Mouse (Mus musculus) embryonic fibroblast, embryonic 13.5 days (primary cell): ENCODE measurements at regions not wholly inside any gene's neighbourhood (a gene's known extent, or its start where the extent isn't known, plus 50 kb on each side); places are given as distances from the start of the nearest gene placed in this dataset.

ENCODE experiments used
- H3K27ac ChIP-seq: 2 replicates; pipeline ENCODE4 v1.5.1; 2012; ENCODE audit warnings: low read length, control low read depth, inconsistent platforms; ENCODE audit not compliant: insufficient read depth
- H3K4me1 ChIP-seq: 2 replicates; pipeline ENCODE4 v1.6.1; 2011; ENCODE audit warnings: low read length; ENCODE audit not compliant: control insufficient read depth, insufficient read depth
- H3K4me3 ChIP-seq: 2 replicates; pipeline ENCODE4 v1.5.1; 2011; ENCODE audit warnings: mild to moderate bottlenecking, control low read depth, low read length; ENCODE audit not compliant: insufficient read depth
- CTCF ChIP-seq: IDR thresholded peaks from 2 replicates; pipeline ENCODE4 v1.5.1; 2011; ENCODE audit warnings: mild to moderate bottlenecking, control low read depth, low read length, moderate library complexity, borderline replicate concordance; ENCODE audit not compliant: insufficient read depth
- POLR2A ChIP-seq: IDR thresholded peaks from 2 replicates; pipeline ENCODE4 v1.6.1; 2011; ENCODE audit warnings: low read depth, mild to moderate bottlenecking, control low read depth, low read length, moderate library complexity

DNA sequence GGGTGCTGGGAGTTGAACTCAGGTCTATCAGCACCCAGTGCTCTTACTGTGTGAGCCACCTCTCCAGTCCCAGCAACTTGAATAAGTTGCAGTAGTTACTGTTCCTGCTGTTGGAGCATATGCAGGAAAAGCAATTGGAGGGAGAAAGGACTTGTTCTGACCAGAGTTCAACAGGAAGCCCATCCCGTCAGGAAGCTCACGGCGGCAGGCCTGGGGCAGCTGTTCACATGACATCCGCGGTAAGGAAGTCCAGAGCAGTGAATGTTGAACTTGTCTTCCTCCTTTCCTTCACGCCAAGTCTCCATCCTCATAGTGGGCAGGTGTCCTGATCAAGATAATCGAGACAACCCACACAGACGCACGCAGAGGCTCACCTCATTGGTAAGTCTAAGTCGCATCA, 124.7 kb downstream of the Rpl14 start:
- H3K27ac ChIP-seq: no peak overlapping the region
- H3K4me3 ChIP-seq: no peak overlapping the region
- no peak for TF ChIP-seq CTCF
- peaks cover 5% of the 10 kb centered on the region; the same call in 1 of the 2 replicates for H3K4me1 ChIP-seq

DNA sequence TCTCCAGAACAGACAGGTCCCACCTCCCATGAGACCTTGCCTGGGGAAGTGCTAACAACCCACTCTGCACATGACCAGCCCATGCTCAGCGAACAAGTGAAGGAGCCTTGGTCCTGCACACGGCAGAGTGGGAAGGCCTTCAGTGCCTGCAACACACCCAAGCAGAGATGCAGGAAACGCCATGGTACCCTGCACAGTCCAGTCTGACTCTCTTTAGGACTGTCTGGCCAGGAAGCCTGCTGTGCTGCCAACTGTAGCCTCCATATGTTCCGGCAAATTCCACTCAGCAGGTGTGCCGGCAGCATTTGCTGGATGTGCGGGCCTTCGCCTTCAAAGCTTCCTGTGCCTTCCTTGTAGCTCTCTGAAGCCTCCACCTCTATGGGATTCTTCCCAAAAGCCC, 126.5 kb downstream of the Rpl14 start:
- H3K4me1 ChIP-seq: no peaks in the 10 kb centered on the region
- H3K4me3 ChIP-seq: no peak overlapping the region
- H3K27ac ChIP-seq: no peak overlapping the region
- no peak for TF ChIP-seq CTCF
- TF ChIP-seq POLR2A: no peak

GRCm38 (mm10) chr9:120699781-120700180, 128.5 kb downstream of the Rpl14 start:
- H3K27ac ChIP-seq: no peak overlapping the region
- H3K4me3 ChIP-seq: no peak overlapping the region
- no peaks in the 10 kb centered on the region for H3K4me1 ChIP-seq
- TF ChIP-seq CTCF: no peak
- no peak for TF ChIP-seq POLR2A

- H3K27ac ChIP-seq: no peak overlapping the region
- TF ChIP-seq CTCF (no peak), POLR2A (no peak)
These were observed 131.6 kb downstream of the Rpl14 start for GRCm38 (mm10) chr9:120702836-120703235.

DNA sequence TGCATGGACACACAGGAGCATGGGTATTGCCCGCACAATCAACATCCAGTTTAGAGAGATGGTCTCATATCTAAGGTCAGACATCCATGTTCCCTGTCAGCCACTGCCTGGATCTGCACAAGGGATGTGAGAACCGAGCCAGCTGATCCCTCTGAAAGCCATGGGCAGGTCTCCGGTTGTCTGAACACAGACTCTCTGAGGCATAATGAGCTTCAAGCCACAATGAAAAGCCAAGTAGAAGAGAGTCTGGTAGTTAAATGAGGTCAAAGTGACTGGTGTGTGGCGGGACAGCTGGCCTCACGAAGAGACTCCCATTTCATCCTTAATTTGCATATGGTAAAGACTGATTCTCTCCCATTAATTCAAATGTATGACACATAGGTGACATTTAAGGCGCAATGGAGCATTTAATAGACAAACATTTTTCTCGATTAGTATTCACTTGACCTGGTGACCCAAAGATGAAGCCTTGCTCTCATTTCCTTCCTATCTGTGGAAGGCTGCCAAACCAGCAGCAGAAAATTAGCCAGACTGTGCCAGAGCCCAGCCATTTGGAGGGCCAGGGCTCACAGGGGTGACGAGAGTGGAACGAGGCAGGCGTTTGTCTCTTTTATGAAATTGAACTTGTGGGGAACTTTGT, 132.2 kb downstream of the Rpl14 start:
- no peak overlapping the region for H3K27ac ChIP-seq
- no peak overlapping the region for H3K4me3 ChIP-seq
- H3K4me1 ChIP-seq: peaks cover 1% of the 10 kb centered on the region; the same call in 1 of the 2 replicates
- no peak for TF ChIP-seq POLR2A
- TF ChIP-seq CTCF: no peak

More at GRCm38 (mm10) chr9:120702836-120703235, 131.6 kb downstream of the Rpl14 start:
- H3K4me1 ChIP-seq: no peaks in the 10 kb centered on the region
- no peak overlapping the region for H3K4me3 ChIP-seq

- Histone ChIP-seq H3K4me3 (no peak overlapping the region), H3K27ac (no peak overlapping the region)
- no peak for TF ChIP-seq CTCF
- TF ChIP-seq POLR2A: no peak
These were observed 135.4 kb downstream of the Rpl14 start for GRCm38 (mm10) chr9:120706562-120707198.

DNA sequence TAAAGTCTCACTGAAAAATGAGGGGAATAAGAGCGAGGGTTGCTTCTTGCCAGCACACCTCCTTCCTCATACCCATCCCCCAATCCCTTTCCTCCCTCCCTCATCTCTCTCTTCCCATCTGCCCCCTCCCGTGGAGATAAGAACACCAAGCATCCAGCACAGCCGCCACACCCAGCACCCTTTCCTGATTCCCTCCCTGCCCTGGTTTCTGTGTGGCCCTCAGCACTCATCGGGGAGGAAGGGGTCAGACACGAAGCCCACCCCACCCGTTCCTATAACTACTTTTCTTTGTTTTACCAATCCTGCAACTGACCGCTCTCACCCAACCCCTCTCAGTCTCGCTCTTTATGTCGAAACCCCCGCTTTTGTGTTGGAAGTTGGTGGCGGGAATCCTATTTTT, 137.3 kb downstream of the Rpl14 start:
- Histone ChIP-seq H3K27ac (peak overlapping the region; percentile 82), H3K4me3 (no peak overlapping the region), H3K4me1 (peaks cover 4% of the 10 kb centered on the region; the same call in 1 of the 2 replicates)
- TF ChIP-seq POLR2A (no peak), CTCF (no peak)

More at GRCm38 (mm10) chr9:120706562-120707198, 135.4 kb downstream of the Rpl14 start:
- peaks cover 4% of the 10 kb centered on the region; the same call in 1 of the 2 replicates for H3K4me1 ChIP-seq

GRCm38 (mm10) chr9:120709146-120709655, 138.0 kb downstream of the Rpl14 start:
- no peak overlapping the region for H3K4me3 ChIP-seq
- peak overlapping the region; percentile 82 for H3K27ac ChIP-seq
- TF ChIP-seq CTCF (no peak), POLR2A (no peak; the same call in 1 of the 2 replicates)
- H3K4me1 ChIP-seq: peaks cover 4% of the 10 kb centered on the region; the same call in 1 of the 2 replicates

GRCm38 (mm10) chr9:120712987-120713386, 141.7 kb downstream of the Rpl14 start:
- Histone ChIP-seq H3K4me1 (peaks cover 4% of the 10 kb centered on the region; the same call in 1 of the 2 replicates), H3K27ac (no peak overlapping the region), H3K4me3 (no peak overlapping the region)
- TF ChIP-seq CTCF: 0 out of 2 replicates have a peak, but pooled peaks have one; percentile 4
- TF ChIP-seq POLR2A: no peak

GRCm38 (mm10) chr9:120715665-120716121, 144.4 kb downstream of the Rpl14 start:
- H3K27ac ChIP-seq: no peak overlapping the region; the same call in 1 of the 2 replicates
- TF ChIP-seq CTCF (no peak), POLR2A (no peak)
- no peak overlapping the region for H3K4me3 ChIP-seq
- no peaks in the 10 kb centered on the region for H3K4me1 ChIP-seq
